Mouse (Mus musculus) CD4-positive helper T cell, adult 2 months (primary cell): ENCODE results near the gene Dph3.
"Not testable (repeated sequence)": the region's sequence is repeated elsewhere in the genome, so short reads cannot be mapped to it uniquely, and the experiment has no call there.

Experiments
- DNase-seq: peaks from one replicate; pipeline ENCODE4 v3.0.0-alpha.2; 2012; ENCODE audit warnings: low read depth, missing footprints, low spot score

Gene Dph3

DNA sequence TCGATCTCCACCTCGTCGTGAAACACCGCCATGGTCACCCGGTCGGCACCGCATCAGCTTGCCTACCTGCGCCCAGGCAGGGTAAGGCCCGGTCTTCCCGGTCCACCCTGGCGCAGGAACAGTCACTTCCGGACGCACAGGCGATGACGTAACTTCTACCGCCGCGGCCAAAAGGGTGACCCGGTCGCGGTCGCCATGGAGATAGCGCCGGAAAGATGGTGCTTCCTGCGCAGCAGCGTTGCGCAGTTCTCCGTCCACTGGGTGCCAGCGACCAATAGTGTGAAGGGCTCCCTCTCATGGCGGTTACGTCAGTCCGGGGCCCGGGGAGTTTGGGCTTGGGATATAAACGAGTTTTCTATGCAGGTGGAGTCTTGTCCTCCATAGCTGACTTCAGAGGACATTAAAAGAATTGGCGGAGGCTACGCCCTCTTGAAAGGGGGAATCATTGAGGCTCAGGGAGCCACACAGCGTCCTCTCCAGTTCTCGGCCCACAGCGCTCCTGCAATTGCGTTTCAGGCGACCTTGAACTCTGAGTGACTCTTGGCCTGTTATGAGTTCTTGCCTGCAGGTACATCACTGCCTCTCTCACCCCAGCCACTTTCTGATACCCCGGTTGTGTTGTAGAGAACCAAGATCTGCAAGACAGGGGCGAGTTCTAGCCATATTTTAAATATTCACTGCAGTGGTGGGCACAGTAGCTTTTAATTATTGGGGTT is at the start of gene Dph3:
TSS of gene Dph3 (minus strand) at position 244 of the 716 bp plus-strand sequence.
- peak; percentile 97 for DNase-seq

DNA sequence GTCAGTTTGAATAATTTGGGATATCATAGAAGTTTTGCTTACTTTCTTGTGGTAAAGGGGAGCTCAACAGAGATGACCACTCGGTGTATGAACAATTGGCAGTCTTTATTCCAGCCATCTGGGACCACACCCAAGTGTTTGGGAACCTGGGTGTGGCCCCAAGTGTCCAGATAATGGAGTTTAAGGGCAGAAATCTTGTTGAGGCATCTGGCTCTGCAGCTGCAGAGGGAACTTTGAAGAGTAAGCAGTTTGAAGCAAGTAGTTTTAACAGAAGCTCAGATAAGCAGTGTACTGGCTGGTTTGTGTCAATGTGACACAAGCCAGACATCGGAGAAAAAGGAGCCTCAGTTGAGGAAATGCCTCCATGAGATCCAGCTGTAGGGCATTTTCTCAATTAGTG is 48.8 kb upstream of the Dph3 start:
- no peak for DNase-seq

DNA sequence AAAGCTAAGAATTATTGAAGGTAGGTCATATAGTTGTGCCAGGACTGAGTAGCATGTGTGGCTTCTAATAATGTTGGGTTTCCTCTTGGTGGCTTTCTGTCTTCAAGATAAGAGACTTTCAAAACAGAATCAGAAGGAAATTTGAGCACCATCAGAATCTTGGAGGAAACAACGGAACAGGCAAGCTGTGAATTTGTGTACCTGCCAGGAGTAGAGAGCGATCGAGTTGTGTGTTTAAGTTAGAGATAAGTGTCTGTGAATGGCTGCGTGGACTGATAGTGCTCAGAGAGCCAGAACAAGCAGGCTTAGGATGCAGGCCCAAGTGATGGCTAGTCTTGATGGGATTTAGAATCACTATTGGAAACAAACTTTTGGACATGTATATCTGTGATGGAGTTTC is 46.3 kb upstream of the Dph3 start:
- DNase-seq, result no peak

DNA sequence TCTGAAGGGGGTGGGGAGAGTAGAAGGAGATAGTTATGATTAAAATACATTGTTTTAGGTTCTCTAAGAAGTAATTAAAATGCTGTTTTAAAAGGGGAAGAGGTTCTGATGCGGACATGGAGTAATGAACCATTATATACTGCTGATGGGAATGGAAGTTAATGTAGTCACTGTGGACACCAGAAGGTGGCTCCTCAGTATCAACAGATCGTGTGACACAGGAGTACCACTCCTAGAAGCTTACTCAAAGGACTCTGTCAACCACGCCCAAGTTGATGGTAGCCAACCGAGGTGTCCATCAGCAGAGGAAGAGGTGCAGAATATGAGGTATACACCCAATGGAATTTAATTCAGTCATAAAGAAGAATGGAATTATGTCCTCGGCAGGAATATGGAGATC is 42.9 kb upstream of the Dph3 start:
- no peak for DNase-seq

DNA sequence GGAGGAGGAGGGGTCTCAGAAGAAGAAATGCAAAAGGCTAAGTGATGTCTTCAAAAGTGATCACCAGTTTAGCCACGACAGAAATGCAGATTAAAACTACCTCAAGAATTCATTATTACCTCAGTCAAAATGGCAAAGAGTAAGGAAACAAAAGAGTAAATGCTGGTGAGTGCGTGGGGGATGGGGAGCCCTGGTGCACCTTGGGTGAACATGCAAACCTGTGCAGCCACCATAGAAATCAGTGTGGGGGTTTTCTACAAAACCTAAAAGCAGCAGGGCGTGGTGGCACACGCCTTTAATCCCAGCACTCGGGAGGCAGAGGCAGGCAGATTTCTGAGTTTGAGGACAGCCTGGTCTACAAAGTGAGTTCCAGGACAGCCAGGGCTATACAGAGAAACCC is 39.7 kb upstream of the Dph3 start:
- DNase-seq, result not testable (repeated sequence)

DNA sequence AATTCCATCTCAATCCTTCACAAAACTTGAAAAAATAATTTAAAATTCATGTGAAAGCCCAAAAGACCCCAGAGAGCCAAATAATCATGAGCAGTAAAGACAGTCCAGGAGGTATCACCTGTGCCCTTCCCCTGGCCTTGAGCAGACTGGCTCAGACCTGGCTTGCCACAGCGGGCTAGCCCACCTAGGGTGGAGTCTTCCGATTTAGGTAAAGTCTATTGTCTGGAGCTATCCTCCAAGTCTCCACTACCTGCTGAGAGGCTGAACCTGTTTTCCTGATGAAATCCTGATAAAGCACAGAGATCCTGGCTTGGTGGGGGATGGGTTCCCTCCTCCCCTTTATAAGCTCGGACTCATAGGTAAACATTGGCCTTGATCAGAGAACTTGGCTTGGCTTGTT is 38.7 kb upstream of the Dph3 start:
- DNase-seq, result no peak

DNA sequence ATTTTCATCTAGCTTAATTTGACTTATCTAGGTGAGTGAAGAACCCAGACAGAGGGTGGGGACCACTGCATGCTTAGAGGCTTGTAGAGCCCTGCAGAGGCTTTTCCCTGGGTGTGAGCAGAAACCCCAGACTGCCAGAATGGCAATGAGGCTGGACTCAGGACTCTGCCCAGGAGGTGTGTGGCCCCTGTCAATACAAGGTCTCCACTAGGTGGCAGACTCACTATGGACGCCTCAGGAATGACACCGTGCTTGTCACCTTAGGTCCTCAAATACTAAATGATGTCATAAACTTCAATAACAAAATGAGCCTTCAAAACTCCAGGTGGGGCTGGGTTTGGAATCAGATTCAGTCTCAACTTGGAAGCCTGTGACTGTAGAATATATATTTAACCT is 36.4 kb upstream of the Dph3 start:
- DNase-seq, result peak; percentile 35

DNA sequence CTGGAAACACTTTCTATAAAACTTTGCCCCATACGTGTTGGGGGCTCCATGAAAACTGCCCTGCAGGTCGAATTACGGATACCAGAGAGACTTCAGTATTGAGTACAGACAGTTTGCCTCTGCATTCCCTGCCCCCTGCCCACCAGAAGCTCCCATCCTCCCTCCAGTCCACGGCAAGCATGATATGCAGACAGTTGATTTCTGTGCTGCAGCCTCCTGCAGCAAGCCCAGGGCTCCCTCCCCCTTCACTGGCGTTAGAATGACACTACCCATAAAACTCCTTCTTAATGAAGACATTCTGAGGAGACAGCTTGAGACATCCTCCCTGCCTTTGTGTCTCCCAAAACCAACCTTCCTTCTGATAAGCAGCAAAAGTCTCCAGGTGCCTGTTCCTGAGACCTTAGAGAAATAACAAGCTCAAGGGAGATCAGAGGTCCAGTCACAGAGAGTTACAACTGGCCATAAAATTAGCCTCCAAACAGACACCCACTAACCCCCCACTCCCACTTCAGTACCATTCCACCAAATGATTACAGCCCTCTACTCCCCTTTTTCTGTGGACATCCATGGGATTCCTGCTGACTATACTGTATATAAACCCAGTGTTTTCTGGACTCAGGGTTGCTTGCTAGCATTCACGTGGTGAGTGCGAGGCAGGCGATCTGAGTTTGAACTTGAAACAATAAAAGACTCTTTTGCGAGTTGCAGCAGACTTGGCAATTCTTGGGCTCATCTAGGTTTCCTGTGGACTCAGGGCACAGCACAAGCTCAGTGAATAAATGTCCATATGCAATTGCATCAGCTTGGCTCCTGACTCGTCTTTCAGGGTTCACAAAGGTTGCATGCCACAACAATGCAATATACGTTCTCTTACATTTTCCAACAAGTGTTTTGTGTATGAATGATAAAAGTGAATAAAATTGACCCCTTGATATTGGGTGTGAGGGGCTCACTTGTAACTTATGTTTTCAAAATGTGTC is 35.7 kb upstream of the Dph3 start:
- no peak for DNase-seq

DNA sequence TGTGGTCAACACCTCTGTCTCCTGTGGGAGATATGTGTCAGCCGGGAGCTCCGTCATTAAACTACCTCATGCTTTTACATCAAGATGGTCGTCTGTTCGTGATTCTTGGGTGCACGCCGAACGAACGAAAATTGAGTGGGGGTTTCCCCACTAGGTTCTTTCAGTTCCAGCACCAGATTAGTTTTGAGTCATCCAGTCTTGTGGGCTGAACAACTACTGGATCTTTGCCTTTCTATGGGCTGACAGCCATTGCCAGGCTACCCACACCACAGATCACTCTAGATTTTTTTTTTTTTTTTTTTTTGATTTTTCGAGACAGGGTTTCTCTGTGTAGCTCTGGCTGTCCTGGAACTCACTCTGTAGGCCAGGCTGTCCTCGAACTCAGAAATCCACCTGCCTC is 26.6 kb upstream of the Dph3 start:
- DNase-seq, result not testable (repeated sequence)

DNA sequence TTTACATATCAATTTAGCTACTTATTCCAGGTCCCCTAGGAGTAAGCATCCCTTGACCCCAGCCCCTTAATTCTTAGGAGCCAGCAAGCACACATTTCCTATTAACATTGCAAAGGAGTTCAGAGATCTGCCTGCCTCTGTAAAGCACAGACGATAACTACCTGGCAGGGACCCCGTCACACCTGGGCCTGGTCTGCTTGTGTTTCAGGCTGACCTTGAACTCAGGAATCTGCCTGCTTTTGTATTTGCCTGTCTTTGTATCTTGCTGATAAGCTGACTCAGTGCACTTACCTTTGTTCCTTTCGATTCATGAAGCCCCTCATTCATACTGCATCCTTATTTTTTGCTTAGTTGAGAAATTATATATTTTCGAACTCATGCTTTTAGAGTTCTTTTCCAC is 21.4 kb upstream of the Dph3 start:
- no peak for DNase-seq

DNA sequence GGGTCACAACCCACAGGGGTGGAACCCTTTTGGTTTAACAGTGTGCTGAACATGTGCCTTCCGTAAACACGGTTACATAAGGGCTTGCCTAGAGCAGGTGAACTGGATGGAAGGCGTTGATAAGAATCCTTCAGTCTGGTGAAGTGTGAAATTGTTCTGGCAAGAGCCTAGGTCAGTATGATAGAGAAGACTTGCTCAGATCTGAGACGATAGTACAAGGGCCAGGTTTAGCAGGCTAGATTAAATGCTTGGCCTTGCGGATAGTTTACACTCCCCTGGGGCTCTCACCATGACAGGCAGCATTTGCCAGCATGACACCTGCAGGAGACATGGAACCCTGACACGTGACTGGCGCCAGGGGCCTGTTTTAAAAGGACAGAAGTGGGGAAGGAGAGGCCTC is 20.1 kb upstream of the Dph3 start:
- no peak for DNase-seq

DNA sequence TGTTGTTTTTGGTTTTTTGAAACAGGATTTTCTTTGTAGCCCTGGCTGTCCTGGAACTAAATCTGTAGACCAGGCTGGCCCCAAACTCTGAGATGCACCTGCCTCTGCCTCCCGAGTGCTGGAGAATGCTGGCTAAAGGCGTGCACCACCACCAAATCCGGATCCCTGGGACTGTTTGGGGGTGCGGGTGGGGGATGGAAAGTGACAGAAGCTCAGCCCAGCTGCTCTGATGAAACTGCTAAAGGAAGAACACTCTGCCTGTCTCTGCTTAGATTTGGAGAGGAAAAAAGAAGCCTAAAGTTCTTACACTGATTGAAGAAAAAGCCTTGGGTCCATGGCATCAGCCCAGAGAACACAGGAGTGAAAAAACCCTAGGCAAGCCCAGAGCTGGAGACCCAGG is 18.0 kb upstream of the Dph3 start:
- no peak for DNase-seq

DNA sequence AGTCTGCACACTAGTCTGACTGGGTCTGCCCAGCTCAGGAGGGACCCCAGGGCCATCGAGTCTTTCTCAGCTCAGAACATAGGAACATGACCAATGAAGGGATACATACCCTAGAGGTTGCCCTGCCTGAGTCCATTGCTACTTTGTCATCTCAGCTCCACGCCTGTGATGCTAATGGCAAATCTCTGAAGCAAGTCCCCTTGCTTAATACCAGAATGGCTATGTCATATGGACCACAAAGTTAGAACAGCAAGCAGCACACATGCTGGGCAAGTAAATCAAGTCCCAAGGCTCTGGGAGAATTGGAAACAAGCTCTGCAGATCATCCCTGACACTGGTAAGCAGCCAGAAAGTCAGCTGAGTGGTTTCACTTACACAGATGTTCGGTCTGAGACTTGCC is 13.4 kb upstream of the Dph3 start:
- no peak for DNase-seq

DNA sequence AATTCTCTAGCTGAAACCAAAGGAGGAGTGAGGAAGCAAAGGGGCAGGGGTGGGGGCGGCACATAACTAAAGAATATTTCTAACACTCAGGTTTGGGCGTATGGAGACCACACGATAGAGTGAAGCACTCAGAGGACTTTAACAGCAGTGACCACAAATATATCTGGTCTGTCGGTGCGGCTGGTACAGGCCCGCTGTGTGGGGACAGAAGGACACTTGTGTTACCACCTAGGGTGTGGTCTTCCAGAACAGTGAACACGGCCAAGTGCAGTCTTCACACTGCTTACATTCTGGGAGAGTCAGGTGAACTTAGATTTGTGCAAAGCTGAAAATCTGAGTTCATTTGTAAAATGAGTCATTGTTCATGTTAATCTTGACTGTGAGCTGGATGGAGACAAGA is 12.2 kb upstream of the Dph3 start:
- no peak for DNase-seq

DNA sequence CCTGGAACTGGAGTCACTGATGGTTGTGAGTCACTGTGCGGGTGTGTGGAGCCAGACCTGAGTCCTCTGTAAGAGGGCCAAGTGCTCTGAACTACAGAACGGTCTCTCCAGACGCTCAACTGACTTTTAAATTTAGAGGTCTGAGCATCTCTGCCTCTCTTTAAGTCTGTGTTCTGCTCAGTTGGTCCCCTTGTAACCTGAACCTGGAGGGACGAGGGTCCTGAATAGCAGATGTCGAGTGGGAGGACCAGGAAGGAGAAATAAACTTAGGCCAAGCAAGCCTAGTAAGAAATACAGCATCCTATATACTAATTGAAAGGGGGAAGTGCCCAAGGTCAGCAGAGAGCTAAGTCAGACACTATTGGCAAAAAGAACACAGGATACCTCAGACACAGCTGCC is 11.2 kb upstream of the Dph3 start:
- DNase-seq, result no peak

DNA sequence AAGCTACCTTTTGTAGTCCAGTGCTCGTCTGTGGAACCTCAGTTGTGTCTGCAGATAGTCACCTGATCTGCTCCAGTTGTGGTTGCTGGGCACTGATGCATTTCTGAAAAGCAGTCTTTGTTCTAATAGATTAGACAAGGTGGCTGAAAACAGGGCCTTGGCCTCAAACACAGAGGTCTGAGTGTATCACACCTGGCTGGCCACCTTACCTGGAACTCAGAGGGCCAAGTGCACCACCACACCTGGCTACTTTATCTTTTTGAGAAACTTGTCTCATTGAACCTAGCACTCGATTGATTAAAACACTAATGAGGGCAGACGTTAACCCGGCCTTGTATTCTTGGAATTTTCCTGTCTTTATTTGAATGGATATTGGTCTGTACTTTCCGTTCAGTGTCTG is 10.1 kb upstream of the Dph3 start:
- DNase-seq, result no peak

DNA sequence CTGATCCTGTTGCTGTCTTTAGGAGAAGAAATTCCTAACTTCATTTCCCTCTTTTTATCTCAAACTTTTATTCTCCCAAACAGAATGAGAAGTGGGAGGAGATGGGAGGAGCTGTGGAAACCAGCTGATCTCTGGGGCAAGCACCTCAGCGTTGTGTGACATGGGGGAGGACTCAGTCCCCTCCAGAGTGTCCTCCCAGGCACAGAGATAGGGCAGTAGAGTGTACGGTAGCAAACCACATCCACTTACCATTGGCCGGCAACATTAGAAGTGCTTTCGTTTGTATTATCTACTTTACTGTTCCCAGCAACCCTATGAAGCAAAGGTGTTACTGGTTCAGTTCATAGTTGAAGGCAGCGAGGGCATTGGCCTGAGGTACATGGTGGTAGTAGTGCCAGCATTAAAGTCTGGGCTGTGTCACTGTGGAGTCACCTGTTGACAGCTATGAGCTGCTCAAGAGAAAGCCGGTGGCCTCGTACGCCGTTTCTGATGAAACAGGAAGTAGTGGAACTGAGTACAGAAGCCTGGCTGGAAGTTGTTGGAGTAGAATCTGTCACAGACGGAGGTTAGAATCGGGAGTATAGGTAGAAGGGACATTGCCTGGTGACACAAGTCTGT is 8.1 kb upstream of the Dph3 start:
- no peak for DNase-seq

DNA sequence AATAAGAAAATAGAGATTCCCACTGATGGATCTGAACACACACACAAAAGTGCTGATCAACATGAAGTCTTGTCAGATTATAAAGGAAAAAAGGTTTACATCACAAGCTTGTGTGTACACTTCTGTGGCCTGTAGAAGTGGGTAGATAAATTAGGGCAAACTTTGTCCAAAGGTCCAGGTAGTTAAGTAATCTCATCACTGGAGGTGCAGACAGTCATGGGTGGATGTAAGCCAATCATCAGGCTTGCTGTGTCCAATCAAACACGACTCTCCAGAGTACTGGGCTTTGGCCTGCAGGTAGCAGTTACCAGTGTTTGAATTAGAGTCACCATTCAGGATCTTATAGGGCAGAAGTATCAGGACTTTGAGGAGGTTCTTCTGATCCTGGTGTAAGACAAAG is 7.5 kb upstream of the Dph3 start:
- no peak for DNase-seq

DNA sequence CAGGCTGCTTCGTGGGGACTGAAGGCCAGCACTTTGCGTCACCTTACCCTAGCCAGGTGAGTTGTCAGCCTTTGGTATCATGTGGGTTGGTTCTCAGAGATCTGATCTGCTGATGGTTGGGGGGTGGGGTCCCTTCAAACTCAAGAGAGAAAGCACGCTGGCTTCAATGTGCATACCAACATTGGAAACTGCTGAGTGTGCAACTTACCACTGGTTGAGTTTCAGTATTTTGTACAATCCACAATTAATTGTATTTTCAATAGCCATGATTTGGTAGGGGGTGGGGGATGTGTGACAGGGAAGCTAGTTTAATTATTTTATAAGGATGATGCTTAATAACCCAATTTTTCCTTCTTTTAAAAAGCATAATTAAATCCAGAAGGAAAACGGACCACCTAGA is 6.2 kb upstream of the Dph3 start:
- no peak for DNase-seq

DNA sequence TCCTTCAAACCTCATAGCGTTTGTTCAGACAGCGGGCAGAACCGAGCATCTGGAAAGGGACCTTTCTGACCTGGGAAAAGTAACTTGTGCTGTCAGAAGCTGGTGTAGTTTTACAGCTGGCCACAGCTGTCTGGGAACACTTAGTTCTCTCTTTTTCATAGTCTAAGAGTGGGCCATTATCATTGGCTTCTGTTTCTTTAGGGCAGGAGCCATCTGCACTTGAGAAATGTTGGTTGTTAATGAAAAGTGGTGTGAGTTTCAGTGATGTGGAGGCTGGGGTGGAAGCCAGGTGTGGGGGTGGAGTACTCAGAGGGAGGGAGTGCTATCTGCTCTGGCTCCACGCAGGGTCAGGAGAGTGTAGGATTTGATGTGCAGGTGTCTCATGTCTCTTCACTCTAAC is 5.6 kb upstream of the Dph3 start:
- no peak for DNase-seq

DNA sequence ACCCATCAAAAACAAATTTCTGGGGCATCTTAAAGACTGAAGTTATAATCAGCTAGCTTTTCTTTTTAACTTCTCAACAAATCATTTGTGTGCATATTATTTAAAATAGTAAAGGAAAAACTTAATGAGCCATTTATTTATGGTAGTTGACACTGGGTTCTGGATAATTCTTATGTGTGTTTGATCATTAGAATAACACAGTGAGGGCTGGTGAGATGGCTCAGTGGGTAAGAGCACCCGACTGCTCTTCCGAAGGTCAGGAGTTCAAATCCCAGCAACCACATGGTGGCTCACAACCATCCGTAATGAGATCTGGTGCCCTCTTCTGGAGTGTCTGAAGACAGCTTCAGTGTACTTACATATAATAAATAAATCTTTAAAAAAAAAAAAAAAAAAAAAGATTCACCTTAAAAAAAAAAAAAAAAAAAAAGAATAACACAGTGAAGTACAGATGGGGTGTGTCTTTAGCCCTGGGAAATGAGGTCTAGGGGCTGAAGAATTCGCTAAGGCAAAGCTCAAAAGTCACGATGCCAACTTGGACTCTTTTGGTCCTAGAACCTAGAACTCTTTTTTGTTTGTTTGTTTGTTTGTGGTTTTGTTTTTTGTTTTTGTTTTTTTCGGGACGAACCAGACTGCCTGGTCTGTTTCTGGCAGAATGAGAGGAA is 2.2 kb upstream of the Dph3 start:
- not testable (repeated sequence) for DNase-seq

DNA sequence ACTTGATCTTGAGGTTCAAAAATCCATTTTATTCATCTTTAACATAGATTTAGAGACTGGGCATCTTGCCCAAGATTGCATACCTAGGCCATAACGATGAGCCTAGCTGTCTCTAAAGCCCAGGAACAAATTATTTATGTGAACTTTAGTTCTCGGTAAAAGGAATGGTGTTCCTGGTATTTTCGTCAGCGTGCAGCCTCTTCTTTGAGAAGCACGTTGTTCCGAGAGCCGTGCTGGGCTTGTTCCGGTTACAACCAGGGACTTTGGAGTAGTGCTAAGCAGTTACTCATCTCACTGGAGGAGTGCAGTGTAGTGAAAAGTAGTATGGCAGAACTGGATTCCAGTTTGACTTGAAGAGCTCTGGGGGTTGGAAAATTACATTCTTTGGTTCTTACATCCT is 697 bp upstream of the Dph3 start:
- peak; percentile 24 for DNase-seq
